Mouse (Mus musculus) embryonic fibroblast, embryonic 13.5 days (primary cell): ENCODE data around the gene Ypel5. TPM values are rescaled to one million over a fixed set of nuclear protein-coding genes. Genes with fewer than 3 reads are reported as not detected.

Experiments used
- H3K27ac ChIP-seq: 2 replicates; pipeline ENCODE4 v1.5.1; 2012; ENCODE audit warnings: low read length, control low read depth, inconsistent platforms; ENCODE audit not compliant: insufficient read depth
- H3K4me1 ChIP-seq: 2 replicates; pipeline ENCODE4 v1.6.1; 2011; ENCODE audit warnings: low read length; ENCODE audit not compliant: control insufficient read depth, insufficient read depth
- H3K4me3 ChIP-seq: 2 replicates; pipeline ENCODE4 v1.5.1; 2011; ENCODE audit warnings: mild to moderate bottlenecking, control low read depth, low read length; ENCODE audit not compliant: insufficient read depth
- CTCF ChIP-seq: IDR thresholded peaks from 2 replicates; pipeline ENCODE4 v1.5.1; 2011; ENCODE audit warnings: mild to moderate bottlenecking, control low read depth, low read length, moderate library complexity, borderline replicate concordance; ENCODE audit not compliant: insufficient read depth
- POLR2A ChIP-seq: IDR thresholded peaks from 2 replicates; pipeline ENCODE4 v1.6.1; 2011; ENCODE audit warnings: low read depth, mild to moderate bottlenecking, control low read depth, low read length, moderate library complexity
- polyA plus RNA-seq: library from polyadenylated mRNA; stranded (reverse); fragments of >200 nt; gene quantifications from 2 replicates; pipeline ENCODE4 v1.2.4, GENCODE M21; 2011; ENCODE audit warnings: low read depth; ENCODE audit not compliant: missing spikeins, insufficient read length

Gene Ypel5
- polyA plus RNA-seq, 1 experiment: 61.7 TPM

- no peak for TF ChIP-seq POLR2A
- H3K27ac ChIP-seq: peak overlapping the region; percentile 75
- peak overlapping the region; percentile 97 for H3K4me3 ChIP-seq
- peaks cover 6% of the 10 kb centered on the region for H3K4me1 ChIP-seq
Measured at GRCm38 (mm10) chr17:72837824-72838474, 1.7 kb downstream of the Ypel5 start.

- no peak overlapping the region for H3K4me3 ChIP-seq
- peaks cover 6% of the 10 kb centered on the region for H3K4me1 ChIP-seq
- TF ChIP-seq POLR2A (no peak), CTCF (no peak)
Measured at GRCm38 (mm10) chr17:72839000-72839399, 2.7 kb downstream of the Ypel5 start.

GRCm38 (mm10) chr17:72844393-72844792, 8.1 kb downstream of the Ypel5 start:
- TF ChIP-seq POLR2A (no peak), CTCF (no peak)
- no peak overlapping the region for H3K27ac ChIP-seq
- no peak overlapping the region for H3K4me3 ChIP-seq
- no peaks in the 10 kb centered on the region for H3K4me1 ChIP-seq

More at GRCm38 (mm10) chr17:72839000-72839399, 2.7 kb downstream of the Ypel5 start:
- H3K27ac ChIP-seq: peak overlapping the region; percentile 65

- H3K4me3 ChIP-seq: no peak overlapping the region
- no peaks in the 10 kb centered on the region for H3K4me1 ChIP-seq
- no peak for TF ChIP-seq POLR2A
- no peak for TF ChIP-seq CTCF
- no peak overlapping the region for H3K27ac ChIP-seq
Measured at GRCm38 (mm10) chr17:72844949-72845490, 8.8 kb downstream of the Ypel5 start.

- Histone ChIP-seq H3K4me3 (no peak overlapping the region), H3K4me1 (no peaks in the 10 kb centered on the region), H3K27ac (no peak overlapping the region)
- no peak for TF ChIP-seq POLR2A
- TF ChIP-seq CTCF: no peak
Measured at GRCm38 (mm10) chr17:72845521-72845920, 9.3 kb downstream of the Ypel5 start.

- no peak overlapping the region for H3K4me3 ChIP-seq
- no peaks in the 10 kb centered on the region for H3K4me1 ChIP-seq
- no peak overlapping the region for H3K27ac ChIP-seq
- no peak for TF ChIP-seq POLR2A
- TF ChIP-seq CTCF: no peak
Measured at GRCm38 (mm10) chr17:72855298-72855697, 19.0 kb downstream of the Ypel5 start.

GRCm38 (mm10) chr17:72857677-72858633, 21.7 kb downstream of the Ypel5 start:
- H3K27ac ChIP-seq: no peak overlapping the region
- peaks cover under 1% of the 10 kb centered on the region for H3K4me1 ChIP-seq
- H3K4me3 ChIP-seq: no peak overlapping the region
- 0 out of 2 replicates have a peak, but pooled peaks have one; percentile 4 for TF ChIP-seq CTCF
- TF ChIP-seq POLR2A: no peak

GRCm38 (mm10) chr17:72863226-72863625, 27.0 kb downstream of the Ypel5 start:
- Histone ChIP-seq H3K4me1 (peaks cover 3% of the 10 kb centered on the region), H3K27ac (no peak overlapping the region), H3K4me3 (no peak overlapping the region)
- TF ChIP-seq POLR2A: no peak
- TF ChIP-seq CTCF: no peak

- TF ChIP-seq CTCF (no peak), POLR2A (no peak)
- Histone ChIP-seq H3K4me3 (no peak overlapping the region), H3K27ac (no peak overlapping the region), H3K4me1 (peaks cover 3% of the 10 kb centered on the region)
Measured at GRCm38 (mm10) chr17:72866624-72867245, 30.5 kb downstream of the Ypel5 start.

GRCm38 (mm10) chr17:72868181-72868580, 31.9 kb downstream of the Ypel5 start:
- H3K27ac ChIP-seq: no peak overlapping the region
- peaks cover under 1% of the 10 kb centered on the region for H3K4me1 ChIP-seq
- no peak for TF ChIP-seq CTCF
- no peak for TF ChIP-seq POLR2A
- H3K4me3 ChIP-seq: no peak overlapping the region
